Mouse (Mus musculus) hindbrain, embryonic 10.5 days (tissue): Measurements from ENCODE around the gene Agtr1a. TPM values are rescaled to one million over a fixed set of nuclear protein-coding genes. Genes with fewer than 3 reads are reported as not detected.

Experiments
- polyA plus RNA-seq: library from polyadenylated mRNA; unstranded; fragments of >200 nt; fragmentation: Nextera tagmentation; extraction: Ambion mirVana; gene quantifications from 2 replicates; pipeline ENCODE4 v1.2.1, GENCODE M21; 2016

The Agtr1a gene
- polyA plus RNA-seq, 1 experiment from 2014 or later: 1.5 TPM

Other genes with a start within 250 kb of the Agtr1a start
- 5.1 and 5.4 TPM in 2 replicates for gene Mboat1, start 200.0 kb upstream of the Agtr1a start, polyA plus RNA-seq
- 242 and 253 TPM in 2 replicates for gene Uqcrfs1, start 208.9 kb downstream of the Agtr1a start, polyA plus RNA-seq